ENCODE assay signal across 8 mouse cellular contexts in genomic region chr15:80254847-80255645, GRCm38 (mm10). TPM values are rescaled to one million over a fixed set of nuclear protein-coding genes. Genes with fewer than 3 reads are reported as not detected.
A peak's percentile ranks its signal among the peaks of the same experiment; 100 is the strongest.
DNase-seq lines count a peak whose midpoint lies in the region; ATAC-seq lines count a peak whose summit lies in the region.

Gene Atf4, plus strand, starts transcription at chr15:80255184.

- DNase-seq in CD4-positive, CD25-positive, alpha-beta regulatory T cell, adult 2 months (ENCODE audit: low read depth, low spot score), result peak; percentile 100
- DNase-seq in fat pad, adult 2 months (ENCODE audit: extremely low read depth, low read depth, low spot score), result peak; percentile 97
- peak; percentile 99 for DNase-seq in kidney, postnatal 10 days
- peak; percentile 99 for DNase-seq in natural killer cell, adult 2 months (ENCODE audit: low spot score in 2 of 2)

- H3K4me2 ChIP-seq in heart, embryonic 13.5 days, result peak within 1 kb of the TSS; percentile 90
- peak within 1 kb of the TSS; percentile 85 for H3K4me2 ChIP-seq in liver, embryonic 12.5 days
- peak within 1 kb of the TSS; percentile 84 for H3K4me2 ChIP-seq in stomach, embryonic 15.5 days

- peak within 1 kb of the TSS; percentile 100 for H3K9ac ChIP-seq in heart, embryonic 13.5 days
- H3K9ac ChIP-seq in liver, embryonic 12.5 days, result peak within 1 kb of the TSS; percentile 100
- peak within 1 kb of the TSS; percentile 100 for H3K9ac ChIP-seq in stomach, embryonic 15.5 days

- peaks cover 65% of the 10 kb centered on the region for H3K36me3 ChIP-seq in heart, embryonic 13.5 days
- peaks cover 75% of the 10 kb centered on the region for H3K36me3 ChIP-seq in liver, embryonic 12.5 days
- peaks cover 26% of the 10 kb centered on the region for H3K36me3 ChIP-seq in stomach, embryonic 15.5 days

- H3K27ac ChIP-seq in brown adipose tissue, adult 24 weeks (replicated peaks; ENCODE audit: low read depth, low read length), result peak within 1 kb of the TSS; percentile 96
- peak within 1 kb of the TSS; percentile 100 for H3K27ac ChIP-seq in heart, embryonic 13.5 days (replicated peaks)
- peak within 1 kb of the TSS; percentile 99 for H3K27ac ChIP-seq in liver, embryonic 12.5 days
- peak within 1 kb of the TSS; percentile 97 for H3K27ac ChIP-seq in stomach, embryonic 15.5 days

- no peaks in the 10 kb centered on the region for H3K9me3 ChIP-seq in heart, embryonic 13.5 days
- H3K9me3 ChIP-seq in liver, embryonic 12.5 days (replicated peaks), result no peaks in the 10 kb centered on the region
- H3K9me3 ChIP-seq in stomach, embryonic 15.5 days, result no peaks in the 10 kb centered on the region

- WGBS in heart, embryonic 13.5 days, result under 1% methylated on average over 62 of the region's 62 CpGs
- whole genome bisulfite sequencing in liver, embryonic 12.5 days (ENCODE audit: insufficient replicate concordance), result under 1% methylated on average over 62 of the region's 62 CpGs
- WGBS in stomach, embryonic 15.5 days, result under 1% methylated on average over 62 of the region's 62 CpGs

- no peaks in the 10 kb centered on the region for H3K27me3 ChIP-seq in heart, embryonic 13.5 days (replicated peaks)
- no peaks in the 10 kb centered on the region for H3K27me3 ChIP-seq in liver, embryonic 12.5 days (replicated peaks)
- H3K27me3 ChIP-seq in stomach, embryonic 15.5 days (replicated peaks), result no peaks in the 10 kb centered on the region

- H3K4me1 ChIP-seq in brown adipose tissue, adult 24 weeks (ENCODE audit: control insufficient read depth, insufficient read depth, insufficient read length, low read length), result no peaks in the 10 kb centered on the region; the same call in 1 of the 2 replicates
- H3K4me1 ChIP-seq in heart, embryonic 13.5 days, result peaks cover 76% of the 10 kb centered on the region
- peaks cover 83% of the 10 kb centered on the region for H3K4me1 ChIP-seq in liver, embryonic 12.5 days
- H3K4me1 ChIP-seq in stomach, embryonic 15.5 days, result peaks cover 31% of the 10 kb centered on the region

- peak within 1 kb of the TSS; percentile 81 for H3K4me3 ChIP-seq in brown adipose tissue, adult 24 weeks (ENCODE audit: insufficient read depth, low read depth, low read length)
- peak within 1 kb of the TSS; percentile 100 for H3K4me3 ChIP-seq in heart, embryonic 13.5 days
- peak within 1 kb of the TSS; percentile 98 for H3K4me3 ChIP-seq in liver, embryonic 12.5 days
- peak within 1 kb of the TSS; percentile 97 for H3K4me3 ChIP-seq in stomach, embryonic 15.5 days (replicated peaks)

- ATAC-seq in heart, embryonic 13.5 days (ENCODE audit: extremely low read depth, insufficient number of reproducible peaks, low FRiP score, low TSS enrichment), result peak; percentile 87
- peak; percentile 85 for ATAC-seq in liver, embryonic 12.5 days
- ATAC-seq in stomach, embryonic 15.5 days (ENCODE audit: insufficient read depth, low FRiP score, low read depth), result peak; percentile 94

RNA-seq across cellular contexts. Expression of gene Atf4, which starts in this region (rescaled TPM):
- polyA plus RNA-seq in brown adipose tissue, adult 24 weeks (2012; ENCODE audit: insufficient read depth, insufficient read length, missing spikeins), result 111 and 147 TPM in 2 replicates
- polyA plus RNA-seq in heart, embryonic 13.5 days (2015; fragmentation: Nextera tagmentation; extraction: Ambion mirVana), result 74.9 and 83.4 TPM in 2 replicates
- polyA plus RNA-seq in liver, embryonic 12.5 days (2016; fragmentation: Nextera tagmentation; extraction: Ambion mirVana), result 141 and 145 TPM in 2 replicates
- polyA plus RNA-seq in stomach, embryonic 15.5 days (2015; fragmentation: Nextera tagmentation; extraction: Ambion mirVana), result 132 and 133 TPM in 2 replicates

Comparison
In these comparisons a context has a peak if more than half of its experiments do, and no peak if none do; other contexts are left out.
1. Peak in every context shown above with its lines: DNase-seq, ATAC-seq, H3K4me3 ChIP-seq and H3K27ac ChIP-seq.